Mouse (Mus musculus): ENCODE data around the gene Npas4.
"Not testable (repeated sequence)": the region's sequence is repeated elsewhere in the genome, so short reads cannot be mapped to it uniquely, and the experiment has no call there.

Gene Npas4

DNA sequence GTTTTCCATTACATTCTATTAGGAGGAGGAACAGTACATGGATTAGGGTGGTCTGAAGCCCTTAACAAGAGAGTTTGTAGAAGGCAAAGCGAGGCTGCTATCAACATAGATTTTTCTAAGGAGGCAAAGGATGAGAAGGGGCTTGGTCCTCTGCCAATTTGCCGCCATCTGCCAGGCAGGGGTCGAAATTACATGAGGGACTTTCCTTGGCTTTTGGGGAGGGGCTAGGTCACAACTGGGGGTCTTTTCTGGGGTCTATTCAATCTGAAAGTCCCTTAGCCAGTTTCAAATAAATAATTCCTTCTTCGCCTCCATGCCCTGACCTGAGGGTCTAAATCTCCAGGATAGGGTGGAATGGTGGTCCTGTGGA, at the start of gene Npas4:
Gene Npas4, minus strand, starts transcription at position 61 of the 370 bp plus-strand sequence.
- in situ Hi-C loops (cut with MboI, MseI): no loop called here

DNA sequence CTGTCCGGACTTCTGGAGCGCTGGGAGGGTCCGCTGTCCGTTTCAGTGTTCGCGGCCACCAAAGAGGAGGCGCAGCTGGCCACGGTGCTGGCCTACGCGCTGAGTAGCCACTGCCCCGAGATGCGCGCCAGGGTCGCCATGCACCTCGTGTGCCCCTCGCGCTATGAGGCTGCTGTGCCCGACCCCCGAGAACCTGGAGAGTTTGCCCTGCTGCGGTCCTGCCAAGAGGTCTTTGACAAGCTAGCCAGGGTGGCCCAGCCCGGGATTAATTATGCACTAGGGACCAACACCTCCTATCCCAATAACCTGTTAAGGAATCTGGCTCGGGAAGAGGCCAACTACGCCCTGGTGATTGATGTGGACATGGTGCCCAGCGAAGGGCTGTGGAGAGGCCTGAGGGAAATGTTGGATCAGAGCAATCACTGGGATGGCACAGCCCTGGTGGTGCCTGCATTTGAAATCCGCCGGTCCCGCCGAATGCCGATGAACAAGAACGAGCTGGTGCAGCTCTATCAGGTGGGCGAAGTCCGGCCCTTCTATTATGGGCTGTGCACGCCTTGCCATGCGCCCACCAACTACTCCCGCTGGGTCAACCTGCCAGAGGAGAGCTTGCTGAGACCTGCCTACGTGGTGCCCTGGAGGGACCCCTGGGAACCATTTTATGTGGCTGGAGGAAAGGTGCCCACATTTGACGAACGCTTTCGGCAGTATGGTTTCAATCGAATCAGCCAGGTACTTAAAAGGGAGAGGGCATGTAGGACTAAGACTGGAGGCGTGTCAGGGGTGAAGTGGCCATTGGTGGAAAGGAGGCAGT, 49.4 kb upstream of the Npas4 start:
- in situ Hi-C loops (cut with MboI, MseI): no loop called here

DNA sequence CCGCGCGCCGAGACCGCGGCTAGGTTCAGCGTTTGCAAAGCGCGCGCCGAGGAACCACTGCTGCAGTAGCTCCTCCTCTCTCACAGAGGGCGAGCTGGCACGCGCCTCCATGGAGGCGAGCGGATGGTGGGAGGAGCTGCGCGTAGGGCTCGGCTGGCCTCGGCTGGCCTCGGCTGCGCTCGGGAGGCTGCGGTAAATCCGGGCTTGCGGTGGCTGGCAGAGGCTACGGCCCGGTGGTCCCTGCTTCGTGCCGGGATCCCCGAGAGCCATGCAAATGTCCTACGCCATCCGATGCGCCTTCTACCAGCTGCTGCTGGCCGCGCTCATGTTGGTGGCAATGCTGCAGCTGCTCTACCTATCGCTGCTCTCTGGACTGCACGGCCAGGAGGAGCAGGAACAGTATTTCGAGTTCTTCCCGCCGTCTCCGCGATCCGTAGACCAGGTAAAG, 48.6 kb upstream of the Npas4 start, which contains the start of the genes B4gat1 and AC124502.3:
Gene B4gat1, plus strand, starts transcription at position 118 of the 448 bp plus-strand sequence.
Gene AC124502.3, plus strand, starts transcription at position 183 of the 448 bp plus-strand sequence.
- in situ Hi-C loops (cut with MboI, MseI): no loop called here

- in situ Hi-C loops (cut with MboI, MseI): no loop called here
Observed at GRCm38 (mm10) chr19:5037678-5038571, 47.8 kb upstream of the Npas4 start.

DNA sequence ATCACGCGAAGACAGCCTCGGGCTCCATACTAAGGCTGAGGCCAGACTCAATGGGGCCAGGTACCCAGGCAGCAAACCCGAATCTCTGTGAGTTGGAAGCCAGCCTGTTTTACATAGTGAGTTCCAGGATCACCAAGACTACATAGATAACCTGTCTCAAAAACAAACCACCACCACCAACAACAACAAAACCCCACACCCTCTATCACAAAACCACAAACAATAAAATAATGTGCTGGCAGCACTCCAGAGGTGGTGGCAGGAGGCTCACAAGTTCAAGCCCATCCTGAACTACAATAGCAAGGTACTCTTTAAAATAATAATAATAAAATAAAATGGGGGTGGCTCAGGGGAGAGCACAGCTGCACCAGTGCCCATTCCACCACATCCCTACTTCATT, 46.5 kb upstream of the Npas4 start:
- in situ Hi-C loops (cut with MboI, MseI): no loop called here

- in situ Hi-C loops (cut with MboI, MseI): no loop called here
Observed at GRCm38 (mm10) chr19:5032686-5033085, 42.6 kb upstream of the Npas4 start.

- in situ Hi-C loops (cut with MboI, MseI): no loop called here
Observed at GRCm38 (mm10) chr19:5026111-5026510, 36.0 kb upstream of the Npas4 start.

- in situ Hi-C loops (cut with MboI, MseI): no loop called here
Observed at GRCm38 (mm10) chr19:5023621-5024479, 33.7 kb upstream of the Npas4 start, which contains the start of gene Slc29a2. Gene Slc29a2, plus strand, starts transcription at chr19:5023860.

- in situ Hi-C loops (cut with MboI, MseI): no loop called here
Observed at GRCm38 (mm10) chr19:5021416-5021815, 31.3 kb upstream of the Npas4 start.

- in situ Hi-C loops (cut with MboI, MseI): no loop called here
Observed at GRCm38 (mm10) chr19:5018191-5018590, 28.1 kb upstream of the Npas4 start.

GRCm38 (mm10) chr19:5017611-5018010, 27.5 kb upstream of the Npas4 start:
- in situ Hi-C loops (cut with MboI, MseI): no loop called here

GRCm38 (mm10) chr19:5016782-5017181, 26.7 kb upstream of the Npas4 start:
- in situ Hi-C loops (cut with MboI, MseI): no loop called here

DNA sequence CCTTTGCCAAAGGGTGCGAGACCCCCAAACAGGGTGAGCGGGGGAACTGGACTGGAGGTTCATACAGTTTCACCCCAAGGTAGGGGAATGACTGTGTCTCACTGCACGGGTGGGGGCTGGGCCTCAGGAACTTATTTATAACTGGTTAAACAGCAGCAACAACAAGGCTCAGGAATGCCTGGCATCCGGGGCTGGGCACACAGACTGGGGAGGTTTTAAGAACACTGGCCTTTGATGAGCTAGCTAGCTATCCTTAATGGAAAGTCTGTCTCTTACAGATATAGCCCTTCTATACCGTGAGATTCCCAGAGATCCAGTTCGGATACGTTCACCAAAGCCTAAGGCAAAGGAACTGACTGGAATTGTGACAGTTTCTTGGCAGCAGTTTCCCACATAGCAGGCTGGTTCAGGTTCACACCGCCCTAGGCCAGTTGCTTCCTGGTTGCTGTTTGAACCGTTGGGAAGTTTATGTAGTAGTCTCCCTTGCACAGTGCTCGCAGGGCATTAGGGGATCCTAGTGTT, 26.2 kb upstream of the Npas4 start:
- in situ Hi-C loops (cut with MboI, MseI): no loop called here

GRCm38 (mm10) chr19:5014961-5015398, 24.9 kb upstream of the Npas4 start:
- in situ Hi-C loops (cut with MboI, MseI): no loop called here

DNA sequence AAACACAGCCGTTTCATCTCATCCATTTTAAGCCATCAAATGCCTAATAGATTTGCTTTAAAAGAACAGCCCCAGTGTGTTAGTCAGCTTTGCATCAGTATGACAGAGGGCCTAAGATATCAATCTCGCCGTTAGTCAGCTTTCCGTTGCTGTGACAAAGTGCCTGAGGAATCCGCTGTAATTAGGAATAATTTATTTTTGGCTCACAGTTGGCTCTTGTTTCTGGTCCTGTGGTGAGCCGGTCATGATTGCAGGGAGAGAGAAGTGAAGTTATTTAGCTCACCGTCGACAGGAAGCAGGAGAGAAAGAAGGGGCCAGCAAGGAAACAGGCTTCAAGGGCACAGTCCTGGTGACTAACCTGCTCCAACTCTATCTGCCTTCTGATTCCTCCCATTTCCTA, 23.0 kb upstream of the Npas4 start:
- in situ Hi-C loops (cut with MboI, MseI): no loop called here

DNA sequence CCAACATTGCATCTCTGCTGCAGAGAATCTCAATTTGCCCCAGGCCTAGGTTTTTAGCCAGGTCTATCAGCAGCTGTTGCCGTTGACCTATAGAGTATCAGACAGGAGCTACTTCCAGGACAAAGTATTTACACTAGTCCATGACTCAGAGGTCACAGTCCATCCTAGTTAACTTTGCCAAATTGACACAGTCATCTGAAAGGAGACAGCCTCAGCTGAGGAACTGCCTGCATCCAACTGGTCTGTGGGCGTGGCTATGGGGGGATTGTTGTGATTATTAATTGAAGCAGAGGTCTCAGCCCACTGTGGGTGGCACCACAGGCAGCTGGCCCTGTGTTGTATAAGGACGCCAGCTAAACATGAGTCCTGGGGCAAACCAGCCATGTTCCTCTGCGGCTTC, 14.8 kb upstream of the Npas4 start:
- in situ Hi-C loops (cut with MboI, MseI): no loop called here

- in situ Hi-C loops (cut with MboI, MseI): not testable (repeated sequence)
Observed at GRCm38 (mm10) chr19:5003644-5004043, 13.5 kb upstream of the Npas4 start.

- in situ Hi-C loops (cut with MboI, MseI): no loop called here
Observed at GRCm38 (mm10) chr19:5001666-5002406, 11.7 kb upstream of the Npas4 start.

- in situ Hi-C loops (cut with MboI, MseI): no loop called here
Observed at GRCm38 (mm10) chr19:4999445-5000140, 9.5 kb upstream of the Npas4 start.

- in situ Hi-C loops (cut with MboI, MseI): no loop called here
Observed at GRCm38 (mm10) chr19:4994043-4994442, 3.9 kb upstream of the Npas4 start.

All from T-helper 2 cell (primary cell).